Mouse (Mus musculus) limb, embryonic 15.5 days (tissue): ENCODE measurements at regions not wholly inside any gene's neighbourhood (a gene's known extent, or its start where the extent isn't known, plus 50 kb on each side); places are given as distances from the start of the nearest gene placed in this dataset.

Experiments
- ATAC-seq: fragments of 200-750 bp; cut with Nextera tagmentation; 2 replicates; pipeline ENCODE4 v1.8.0; 2017; ENCODE audit warnings: low read depth, moderate TSS enrichment; ENCODE audit not compliant: insufficient number of reproducible peaks, low FRiP score, low TSS enrichment
- H3K27ac ChIP-seq: fragments of 300-500 bp; sonication (generic); 2 replicates; pipeline ENCODE4 v1.5.1; 2015; ENCODE audit warnings: moderate library complexity, mild to moderate bottlenecking, inconsistent platforms
- H3K27me3 ChIP-seq: fragments of 300-500 bp; sonication (generic); 2 replicates; pipeline ENCODE4 v1.6.1; 2015; ENCODE audit warnings: inconsistent platforms
- H3K36me3 ChIP-seq: fragments of 300-500 bp; sonication (generic); 2 replicates; pipeline ENCODE4 v1.6.1; 2015; ENCODE audit warnings: inconsistent platforms
- H3K4me1 ChIP-seq: fragments of 300-500 bp; sonication (generic); 2 replicates; pipeline ENCODE4 v1.6.1; 2015; ENCODE audit warnings: inconsistent platforms
- H3K4me2 ChIP-seq: fragments of 300-500 bp; sonication (generic); 2 replicates; pipeline ENCODE4 v1.6.1; 2015; ENCODE audit warnings: mild to moderate bottlenecking, inconsistent platforms
- H3K4me3 ChIP-seq: fragments of 300-500 bp; sonication (generic); 2 replicates; pipeline ENCODE4 v1.5.1; 2015; ENCODE audit warnings: mild to moderate bottlenecking, inconsistent platforms
- H3K9ac ChIP-seq: fragments of 300-500 bp; sonication (generic); 2 replicates; pipeline ENCODE4 v1.6.1; 2015; ENCODE audit warnings: inconsistent platforms
- H3K9me3 ChIP-seq: fragments of 300-500 bp; sonication (generic); 2 replicates; pipeline ENCODE4 v1.6.1; 2016; ENCODE audit warnings: inconsistent platforms
- WGBS: fragments of 180-500 bp; shearing (Covaris S2); methylation state at CpG from one replicate; pipeline ENCODE4 v1.1.7; 2015; 5-methylcytosine and 5-hydroxymethylcytosine counted together

DNA sequence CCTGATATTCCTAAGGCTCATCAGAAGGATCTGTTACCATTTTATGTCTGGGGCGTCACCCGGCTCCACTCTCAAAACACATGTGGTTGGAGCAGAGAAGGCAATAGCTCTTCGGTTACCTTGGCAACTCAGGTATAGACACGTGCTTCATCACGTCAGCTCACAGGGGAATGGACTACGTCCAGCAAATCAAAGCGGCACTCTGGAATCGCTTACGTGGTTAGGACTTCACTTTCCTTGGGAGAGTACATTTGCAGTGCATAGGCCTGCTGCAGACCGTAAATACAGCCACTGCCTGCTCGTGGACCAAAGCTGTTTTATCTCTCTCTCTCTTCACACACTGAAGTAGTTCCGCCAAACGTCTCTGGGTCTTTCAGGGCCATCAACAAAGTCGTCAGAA, 74.1 kb upstream of the Prok2 start:
- Histone ChIP-seq H3K9ac (no peak overlapping the region), H3K9me3 (no peaks in the 10 kb centered on the region), H3K4me2 (no peak overlapping the region), H3K27me3 (peaks cover 4% of the 10 kb centered on the region; the same call in 1 of the 2 replicates), H3K36me3 (no peaks in the 10 kb centered on the region), H3K27ac (no peak overlapping the region; the same call in 1 of the 2 replicates), H3K4me1 (peaks cover 18% of the 10 kb centered on the region), H3K4me3 (no peak overlapping the region)
- WGBS, result 19% methylated on average over 14 of the region's 14 CpGs
- no peak for ATAC-seq

DNA sequence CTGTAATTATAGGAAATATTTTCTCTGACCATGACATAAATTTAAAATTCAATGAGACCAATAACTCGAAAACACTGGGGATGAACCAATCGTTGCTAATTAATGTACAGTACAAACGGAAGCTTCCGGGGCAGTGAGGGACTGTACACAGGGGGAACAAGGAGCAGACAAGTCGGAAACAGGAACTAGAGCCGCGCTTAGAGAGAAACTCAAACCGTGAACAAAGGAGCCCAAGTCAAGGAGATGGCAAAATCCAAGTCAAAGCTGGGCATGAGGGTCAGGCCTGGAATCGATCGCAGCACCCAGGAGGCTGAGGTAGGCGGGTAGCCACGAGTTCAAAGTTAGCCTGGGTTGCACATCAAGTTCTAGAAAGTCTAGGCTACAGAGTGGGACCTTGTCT, 70.2 kb upstream of the Prok2 start:
- no peak for ATAC-seq

DNA sequence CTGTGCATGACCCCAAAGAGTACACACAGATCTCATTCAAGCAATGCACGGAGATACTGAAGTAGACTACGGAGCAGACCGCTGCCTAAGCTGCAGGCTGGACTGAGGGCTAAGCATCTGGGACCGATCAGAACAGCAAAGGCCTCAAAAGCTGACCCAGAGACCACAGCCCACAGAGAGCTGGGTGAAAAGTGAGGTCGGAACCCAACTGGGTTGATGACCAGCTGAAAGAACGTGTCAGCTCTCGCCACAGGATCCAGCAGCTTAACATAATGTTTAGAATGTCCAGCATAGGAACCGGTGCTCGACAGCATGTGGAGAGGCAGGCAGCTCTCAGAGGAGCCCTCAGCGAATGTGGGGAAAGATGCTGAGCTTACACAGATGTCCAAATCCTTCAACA, 67.4 kb upstream of the Prok2 start:
- no peak for ATAC-seq
- Histone ChIP-seq H3K4me3 (no peak overlapping the region), H3K4me1 (no peaks in the 10 kb centered on the region), H3K9me3 (no peaks in the 10 kb centered on the region), H3K4me2 (no peak overlapping the region), H3K27me3 (no peaks in the 10 kb centered on the region), H3K9ac (no peak overlapping the region), H3K36me3 (no peaks in the 10 kb centered on the region), H3K27ac (no peak overlapping the region)
- 68% methylated on average over 10 of the region's 10 CpGs for WGBS

More for the DNA sequence above, 70.2 kb upstream of the Prok2 start:
- no peaks in the 10 kb centered on the region for H3K9me3 ChIP-seq
- no peak overlapping the region for H3K4me3 ChIP-seq
- peaks cover 11% of the 10 kb centered on the region; the same call in 1 of the 2 replicates for H3K4me1 ChIP-seq
- 86% methylated on average over 12 of the region's 12 CpGs for WGBS
- no peaks in the 10 kb centered on the region for H3K27me3 ChIP-seq
- H3K27ac ChIP-seq, result no peak overlapping the region
- no peak overlapping the region for H3K9ac ChIP-seq
- H3K4me2 ChIP-seq, result no peak overlapping the region
- no peaks in the 10 kb centered on the region for H3K36me3 ChIP-seq

DNA sequence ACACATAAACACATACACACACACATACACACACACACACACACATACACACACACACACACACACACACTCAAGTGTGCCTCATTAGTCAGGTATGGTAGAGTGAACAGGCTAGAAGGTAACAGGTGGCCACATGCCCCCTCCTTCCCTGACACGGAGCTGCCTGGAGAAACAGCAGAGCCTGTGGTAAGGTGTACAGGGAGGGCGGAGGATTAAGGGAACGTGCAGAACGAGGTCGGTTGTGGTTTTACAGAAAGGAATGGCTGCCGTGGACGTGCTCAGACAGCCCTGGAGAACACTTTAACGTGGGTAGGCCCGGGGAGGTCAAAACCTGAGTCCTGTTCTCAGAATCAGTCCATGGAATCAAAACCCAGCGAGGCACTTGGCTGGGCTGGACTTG, 66.2 kb upstream of the Prok2 start:
- Histone ChIP-seq H3K4me1 (no peaks in the 10 kb centered on the region), H3K9me3 (no peaks in the 10 kb centered on the region), H3K27ac (no peak overlapping the region), H3K27me3 (no peaks in the 10 kb centered on the region), H3K4me3 (no peak overlapping the region), H3K9ac (no peak overlapping the region), H3K36me3 (no peaks in the 10 kb centered on the region), H3K4me2 (no peak overlapping the region)
- no peak for ATAC-seq
- WGBS, result 48% methylated on average over 10 of the region's 10 CpGs

DNA sequence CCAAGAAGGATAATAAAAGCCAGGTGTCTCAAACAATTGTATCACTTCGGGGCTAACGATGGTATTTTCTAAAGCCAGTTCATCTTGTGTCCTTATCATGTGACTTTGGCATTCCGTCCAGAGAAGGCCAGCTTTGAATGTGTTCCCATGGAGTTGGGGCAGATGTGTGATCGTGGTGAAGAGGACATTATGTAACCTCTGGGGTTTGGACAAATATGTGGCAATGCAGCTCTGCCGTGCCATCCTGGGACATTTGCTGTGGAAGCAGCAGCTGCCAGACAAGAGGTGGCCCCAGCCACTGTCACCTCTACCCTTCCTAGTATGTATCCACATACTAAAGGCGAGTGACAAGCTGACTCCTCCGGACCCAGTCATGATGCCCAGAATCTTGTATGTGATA, 60.8 kb upstream of the Prok2 start:
- no peak overlapping the region for H3K9ac ChIP-seq
- no peaks in the 10 kb centered on the region for H3K4me1 ChIP-seq
- H3K27ac ChIP-seq, result no peak overlapping the region
- ATAC-seq, result no peak
- H3K4me2 ChIP-seq, result no peak overlapping the region
- H3K4me3 ChIP-seq, result no peak overlapping the region
- WGBS, result 71% methylated on average over 7 of the region's 7 CpGs
- H3K27me3 ChIP-seq, result no peaks in the 10 kb centered on the region
- no peaks in the 10 kb centered on the region for H3K9me3 ChIP-seq
- H3K36me3 ChIP-seq, result no peaks in the 10 kb centered on the region

- no peaks in the 10 kb centered on the region for H3K9me3 ChIP-seq
- no peaks in the 10 kb centered on the region for H3K36me3 ChIP-seq
- H3K4me3 ChIP-seq, result no peak overlapping the region
- no peaks in the 10 kb centered on the region for H3K4me1 ChIP-seq
- no peaks in the 10 kb centered on the region for H3K27me3 ChIP-seq
- ATAC-seq, result no peak
- no peak overlapping the region for H3K27ac ChIP-seq
- WGBS, result 82% methylated on average over 6 of the region's 6 CpGs
- H3K9ac ChIP-seq, result no peak overlapping the region
- H3K4me2 ChIP-seq, result no peak overlapping the region
Observed at GRCm38 (mm10) chr6:99785212-99785611, 59.0 kb upstream of the Prok2 start.

DNA sequence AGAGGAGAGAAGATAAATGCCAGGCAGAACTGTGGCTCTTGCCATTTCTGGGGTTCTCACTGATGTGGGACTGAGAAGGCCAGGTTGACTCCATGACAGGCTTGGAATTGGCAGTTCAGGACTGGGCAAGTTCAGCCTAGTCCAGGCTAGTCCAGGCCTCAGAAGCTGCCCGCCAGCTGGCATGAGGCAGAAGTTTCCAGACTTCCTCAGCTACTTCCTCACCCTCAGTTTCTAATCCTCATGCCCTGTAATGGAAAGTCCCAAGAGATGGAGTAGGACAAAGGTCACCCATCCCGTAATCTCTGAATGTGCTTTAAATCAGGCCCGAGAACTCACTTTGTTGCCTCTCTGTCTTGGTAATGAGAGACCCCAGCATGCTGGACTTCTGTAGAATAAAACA, 58.6 kb upstream of the Prok2 start:
- H3K9me3 ChIP-seq, result no peaks in the 10 kb centered on the region
- H3K4me3 ChIP-seq, result no peak overlapping the region
- no peak overlapping the region for H3K4me2 ChIP-seq
- no peak overlapping the region for H3K27ac ChIP-seq
- 90% methylated on average over 3 of the region's 3 CpGs for WGBS
- H3K9ac ChIP-seq, result no peak overlapping the region
- no peaks in the 10 kb centered on the region for H3K4me1 ChIP-seq
- H3K36me3 ChIP-seq, result no peaks in the 10 kb centered on the region
- ATAC-seq, result no peak
- no peaks in the 10 kb centered on the region for H3K27me3 ChIP-seq

DNA sequence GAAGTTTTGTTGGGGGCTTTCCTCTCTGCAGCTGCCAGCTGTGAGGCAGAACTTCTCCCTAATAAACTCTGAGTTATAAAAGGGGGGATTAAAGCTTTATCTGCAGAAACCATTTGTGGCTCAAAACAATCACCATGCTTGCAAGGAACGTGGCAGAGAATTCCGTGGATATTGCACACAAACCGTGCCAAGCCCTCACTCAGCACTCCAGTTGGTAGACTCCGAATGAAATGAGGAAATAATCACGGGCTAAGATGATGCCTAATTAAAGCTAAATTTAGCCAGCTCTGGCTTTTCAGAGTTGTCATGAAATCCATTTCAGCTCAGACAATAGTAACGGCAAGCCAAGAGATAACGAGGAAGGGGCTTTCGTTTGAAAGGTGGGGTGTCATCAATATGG, 58.1 kb upstream of the Prok2 start:
- Histone ChIP-seq H3K4me2 (no peak overlapping the region), H3K4me3 (no peak overlapping the region), H3K9me3 (no peaks in the 10 kb centered on the region), H3K4me1 (no peaks in the 10 kb centered on the region; the same call in 1 of the 2 replicates), H3K27me3 (no peaks in the 10 kb centered on the region), H3K27ac (no peak overlapping the region), H3K36me3 (no peaks in the 10 kb centered on the region), H3K9ac (no peak overlapping the region)
- 53% methylated on average over 8 of the region's 8 CpGs for WGBS
- ATAC-seq, result no peak

DNA sequence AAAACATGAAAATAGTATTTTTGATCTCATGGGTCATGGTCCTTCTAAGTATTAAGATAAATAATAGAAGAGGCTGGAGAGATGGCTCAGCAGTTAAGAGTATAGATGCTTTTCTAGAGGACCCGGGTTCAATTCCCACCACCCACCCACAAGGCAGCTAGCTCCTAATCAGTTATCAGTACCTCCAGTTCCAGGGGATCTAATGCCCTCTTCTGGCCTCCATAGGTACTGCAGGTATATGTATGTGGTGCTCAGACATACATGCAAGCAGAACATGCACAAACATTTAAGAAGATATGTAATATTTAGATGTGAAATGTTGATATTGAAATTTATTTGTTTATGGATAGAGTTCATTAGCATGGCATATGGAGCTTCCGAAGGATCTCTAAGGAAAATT, 56.8 kb upstream of the Prok2 start:
- Histone ChIP-seq H3K4me3 (no peak overlapping the region), H3K4me1 (peaks cover 3% of the 10 kb centered on the region; the same call in 1 of the 2 replicates), H3K27me3 (no peaks in the 10 kb centered on the region), H3K36me3 (no peaks in the 10 kb centered on the region), H3K4me2 (no peak overlapping the region), H3K9me3 (no peaks in the 10 kb centered on the region), H3K9ac (no peak overlapping the region), H3K27ac (no peak overlapping the region)
- 84% methylated on average over 2 of the region's 2 CpGs for WGBS
- no peak for ATAC-seq
